Mouse (Mus musculus): ENCODE results near the gene Plppr2. TPM values are rescaled to one million over a fixed set of nuclear protein-coding genes. Genes with fewer than 3 reads are reported as not detected.

Gene Plppr2
- total and polyA plus RNA-seq, 3 experiments, result 2.5 to 7.5 (median 2.6) TPM

DNA sequence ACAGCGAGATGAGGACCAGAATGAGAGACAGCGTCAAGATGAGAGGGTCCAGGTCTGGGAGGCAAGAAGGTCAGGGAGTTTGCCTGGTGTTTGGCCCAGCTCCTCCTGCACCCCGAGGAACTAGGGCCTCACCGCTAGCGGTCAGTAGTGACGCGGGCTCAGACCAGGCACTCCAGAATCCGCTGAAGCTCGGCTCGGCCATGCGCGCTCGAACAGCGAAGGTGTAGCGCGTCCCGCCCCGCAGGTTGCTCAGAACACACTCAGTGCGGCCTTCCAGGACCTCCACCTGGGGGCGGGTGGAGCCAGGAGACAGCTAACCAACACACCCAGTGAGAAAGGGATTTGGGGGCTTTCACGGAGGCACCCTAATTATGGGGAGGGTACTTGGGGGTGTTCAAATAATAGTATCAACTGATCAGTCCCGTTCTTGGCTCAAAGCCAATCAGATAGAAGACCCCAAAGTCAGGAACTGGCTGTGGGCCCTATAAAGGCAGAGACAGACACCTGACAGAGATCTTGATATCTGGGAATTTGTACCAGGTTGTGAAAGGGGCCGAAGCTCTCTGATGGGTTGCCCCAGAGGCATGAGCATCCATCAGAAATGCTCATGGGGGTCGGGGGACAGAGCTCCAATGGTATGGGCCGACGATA lies 23.9 kb downstream of the Plppr2 start:
- no peaks in the 10 kb centered on the region for H3K27me3 ChIP-seq (ENCODE audit: control insufficient read depth, insufficient read depth, low read length)
- intact Hi-C loops (cut with DNase I), result no loop called here
- H3K4me3 ChIP-seq, result no peak overlapping the region
- no peak for DNase-seq
- 49% methylated on average over 26 of the region's 26 CpGs for WGBS
- H3K79me2 ChIP-seq (replicated peaks; ENCODE audit: control insufficient read depth, insufficient read depth, low read length), result no peaks in the 10 kb centered on the region
- no peak overlapping the region; the same call in 1 of the 2 replicates for H3K27ac ChIP-seq
- no peaks in the 10 kb centered on the region; the same call in 1 of the 2 replicates for H3K4me1 ChIP-seq (ENCODE audit: control insufficient read depth, insufficient read depth, low read length)
- TF ChIP-seq EP300 (IDR thresholded peaks at IDR 0.05; ENCODE audit: insufficient read depth, low read depth, low read length), result no peak
- no peak for TF ChIP-seq POLR2A (IDR thresholded peaks at IDR 0.05; ENCODE audit: insufficient read depth, low read depth, low read length)
- TF ChIP-seq CTCF (IDR thresholded peaks at IDR 0.05), result no peak
- no peak overlapping the region for H3K9ac ChIP-seq (ENCODE audit: low read depth, low read length)
- H3K36me3 ChIP-seq (ENCODE audit: control insufficient read depth, insufficient read depth, low read length), result no peaks in the 10 kb centered on the region

DNA sequence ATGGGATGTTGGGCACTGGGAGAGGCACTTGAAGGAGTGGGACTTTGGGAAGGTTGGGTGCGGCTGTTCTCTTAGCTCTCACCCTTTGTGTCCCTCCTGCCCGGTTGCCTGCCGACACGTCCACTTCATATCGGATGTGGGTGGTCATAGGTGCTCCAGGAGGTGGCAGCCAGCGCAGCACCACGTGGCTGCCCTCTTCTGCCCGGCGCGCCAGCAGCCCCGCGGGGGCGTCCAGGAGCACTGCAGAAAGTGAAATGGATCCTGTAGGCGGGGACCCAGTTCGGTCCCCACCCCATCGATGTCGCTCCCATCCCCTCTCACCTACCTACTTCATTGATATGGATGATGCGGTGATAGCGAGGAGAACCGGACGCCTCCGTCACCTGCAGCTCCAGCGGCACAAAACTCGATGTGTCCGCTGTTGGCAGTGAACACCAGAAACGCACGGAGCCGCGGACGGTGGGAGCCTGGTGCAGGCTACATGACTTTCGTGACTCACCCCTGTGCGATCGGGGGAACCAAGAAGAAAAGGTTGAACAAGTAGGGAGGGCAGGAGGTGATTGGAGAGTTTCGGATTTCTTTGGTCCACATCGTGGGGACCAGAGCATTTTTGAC lies 24.6 kb downstream of the Plppr2 start:
- Histone ChIP-seq H3K27ac (no peak overlapping the region), H3K79me2 (replicated peaks; ENCODE audit: control insufficient read depth, insufficient read depth, low read length) (no peaks in the 10 kb centered on the region), H3K27me3 (ENCODE audit: control insufficient read depth, insufficient read depth, low read length) (no peaks in the 10 kb centered on the region), H3K36me3 (ENCODE audit: control insufficient read depth, insufficient read depth, low read length) (no peaks in the 10 kb centered on the region), H3K9ac (ENCODE audit: low read depth, low read length) (no peak overlapping the region), H3K4me3 (peak overlapping the region; percentile 55), H3K4me1 (ENCODE audit: control insufficient read depth, insufficient read depth, low read length) (no peaks in the 10 kb centered on the region; the same call in 1 of the 2 replicates)
- DNase-seq, result peak in 1 of 2 experiments; percentile 28
- intact Hi-C loops (cut with DNase I), result no loop called here
- TF ChIP-seq CTCF (IDR thresholded peaks at IDR 0.05) (no peak), POLR2A (IDR thresholded peaks at IDR 0.05; ENCODE audit: insufficient read depth, low read depth, low read length) (no peak), EP300 (IDR thresholded peaks at IDR 0.05; ENCODE audit: insufficient read depth, low read depth, low read length) (no peak)
- WGBS, result 14% methylated on average over 35 of the region's 35 CpGs

DNA sequence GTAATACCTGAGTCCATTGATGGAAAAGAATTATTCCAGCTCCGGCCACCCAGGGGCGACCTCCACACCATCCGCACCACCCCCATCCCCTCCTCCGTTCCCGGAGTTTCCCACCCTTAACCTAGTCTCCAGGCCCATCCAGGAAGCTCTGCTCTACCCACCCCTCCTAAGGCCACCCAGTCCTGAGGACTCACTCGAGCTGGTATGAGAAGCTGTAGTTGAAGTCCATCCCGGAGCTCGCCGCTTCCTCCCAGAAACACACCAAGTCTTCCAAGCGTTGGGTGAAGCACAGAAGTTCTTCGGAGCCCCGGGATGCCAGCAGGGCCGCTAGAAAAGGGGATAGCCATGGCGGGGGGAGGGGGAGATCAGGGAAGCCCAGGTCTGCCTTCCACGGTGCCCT lies 25.2 kb downstream of the Plppr2 start:
- Histone ChIP-seq H3K36me3 (ENCODE audit: control insufficient read depth, insufficient read depth, low read length) (no peaks in the 10 kb centered on the region), H3K79me2 (replicated peaks; ENCODE audit: control insufficient read depth, insufficient read depth, low read length) (no peaks in the 10 kb centered on the region), H3K27ac (no peak overlapping the region), H3K9ac (ENCODE audit: low read depth, low read length) (peak overlapping the region; percentile 50), H3K27me3 (ENCODE audit: control insufficient read depth, insufficient read depth, low read length) (no peaks in the 10 kb centered on the region), H3K4me3 (peak overlapping the region; percentile 55), H3K4me1 (ENCODE audit: control insufficient read depth, insufficient read depth, low read length) (no peaks in the 10 kb centered on the region; the same call in 1 of the 2 replicates)
- WGBS, result under 1% methylated on average over 15 of the region's 15 CpGs
- no peak for TF ChIP-seq EP300 (IDR thresholded peaks at IDR 0.05; ENCODE audit: insufficient read depth, low read depth, low read length)
- TF ChIP-seq CTCF (IDR thresholded peaks at IDR 0.05), result no peak
- TF ChIP-seq POLR2A (IDR thresholded peaks at IDR 0.05; ENCODE audit: insufficient read depth, low read depth, low read length), result no peak
- DNase-seq, result no peak
- intact Hi-C loops (cut with DNase I), result no loop called here

DNA sequence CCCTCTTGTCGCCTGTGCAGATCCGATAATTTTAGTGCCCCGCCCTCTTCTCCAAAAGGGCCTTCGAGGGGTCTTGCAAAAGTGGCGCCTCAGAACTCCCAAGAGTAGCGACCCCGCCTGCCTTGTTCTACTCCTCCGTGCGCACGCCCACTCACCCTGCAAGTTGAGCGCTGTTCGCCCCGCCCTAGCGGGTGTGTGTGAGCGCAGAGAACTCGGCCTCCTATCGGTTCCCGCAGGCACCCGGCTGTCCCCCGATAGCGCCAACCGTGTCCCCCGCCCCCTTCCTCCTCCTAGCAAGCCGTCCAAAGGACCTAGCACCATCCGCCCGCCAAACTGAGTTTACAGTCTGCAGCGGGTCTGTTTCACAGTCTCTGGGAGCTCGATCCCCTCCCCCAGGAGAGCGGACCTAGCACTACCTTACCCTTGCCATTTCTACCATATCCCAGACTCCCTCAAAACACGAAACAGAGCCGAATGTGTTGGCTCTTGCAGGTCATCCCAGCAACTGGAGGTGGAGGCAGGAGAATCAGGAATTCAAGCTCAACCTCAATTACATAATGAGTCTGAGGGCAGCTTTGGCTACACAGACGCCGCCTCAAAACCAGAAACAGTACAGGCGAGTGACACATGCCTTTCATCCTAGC lies 25.7 kb downstream of the Plppr2 start:
- peak overlapping the region; percentile 55 for H3K4me3 ChIP-seq
- H3K4me1 ChIP-seq (ENCODE audit: control insufficient read depth, insufficient read depth, low read length), result no peaks in the 10 kb centered on the region; the same call in 1 of the 2 replicates
- H3K27ac ChIP-seq, result peak overlapping the region; percentile 24; the same call in 1 of the 2 replicates
- no peaks in the 10 kb centered on the region for H3K36me3 ChIP-seq (ENCODE audit: control insufficient read depth, insufficient read depth, low read length)
- no peak for TF ChIP-seq EP300 (IDR thresholded peaks at IDR 0.05; ENCODE audit: insufficient read depth, low read depth, low read length)
- TF ChIP-seq CTCF (IDR thresholded peaks at IDR 0.05), result peak; percentile 50
- no peak for TF ChIP-seq POLR2A (IDR thresholded peaks at IDR 0.05; ENCODE audit: insufficient read depth, low read depth, low read length)
- H3K79me2 ChIP-seq (replicated peaks; ENCODE audit: control insufficient read depth, insufficient read depth, low read length), result no peaks in the 10 kb centered on the region
- DNase-seq, result peak; percentile 71 to 74
- intact Hi-C loops (cut with DNase I), result no loop called here
- no peaks in the 10 kb centered on the region for H3K27me3 ChIP-seq (ENCODE audit: control insufficient read depth, insufficient read depth, low read length)
- 2% methylated on average over 34 of the region's 34 CpGs for WGBS
- H3K9ac ChIP-seq (ENCODE audit: low read depth, low read length), result peak overlapping the region; percentile 50

DNA sequence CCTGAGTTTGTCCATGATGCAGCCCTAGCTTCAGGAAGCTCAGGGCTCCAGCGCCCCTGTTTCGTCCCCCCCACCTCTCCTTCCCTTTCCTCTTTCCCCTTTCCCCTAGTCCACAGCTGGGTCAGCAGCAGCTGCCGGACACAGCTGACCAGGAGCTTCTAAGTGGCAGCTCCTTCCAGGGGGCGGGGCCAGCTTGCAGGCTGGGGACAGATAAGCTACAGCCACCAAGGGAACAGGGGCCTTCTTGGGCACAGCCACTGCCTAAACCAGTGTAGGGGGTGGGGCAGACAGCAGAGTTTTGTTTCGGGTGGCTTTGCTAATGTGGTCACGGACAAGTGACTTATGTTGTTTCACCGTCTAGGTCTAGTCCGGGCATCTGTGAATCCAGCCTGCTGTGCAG lies 26.6 kb downstream of the Plppr2 start, which contains the start of gene Epor:
Gene Epor (minus strand): TSS at position 90 of the 400 bp plus-strand sequence.
- TF ChIP-seq CTCF (IDR thresholded peaks at IDR 0.05) (no peak), POLR2A (IDR thresholded peaks at IDR 0.05; ENCODE audit: insufficient read depth, low read depth, low read length) (no peak), EP300 (IDR thresholded peaks at IDR 0.05; ENCODE audit: insufficient read depth, low read depth, low read length) (no peak)
- 10% methylated on average over 8 of the region's 8 CpGs for whole genome bisulfite sequencing
- DNase-seq, result peak; percentile 74 to 79
- Histone ChIP-seq H3K36me3 (ENCODE audit: control insufficient read depth, insufficient read depth, low read length) (no peaks in the 10 kb centered on the region), H3K4me3 (peak within 1 kb of the TSS; percentile 55), H3K27me3 (ENCODE audit: control insufficient read depth, insufficient read depth, low read length) (no peaks in the 10 kb centered on the region), H3K4me1 (ENCODE audit: control insufficient read depth, insufficient read depth, low read length) (no peaks in the 10 kb centered on the region; the same call in 1 of the 2 replicates), H3K9ac (ENCODE audit: low read depth, low read length) (peak within 1 kb of the TSS; percentile 50), H3K79me2 (replicated peaks; ENCODE audit: control insufficient read depth, insufficient read depth, low read length) (no peaks in the 10 kb centered on the region), H3K27ac (peak within 1 kb of the TSS; percentile 53)
- intact Hi-C loops (cut with DNase I), result no loop called here
